Mouse (Mus musculus) thymus, adult 2 months (tissue): Measurements from ENCODE around the gene Trir.

Experiments
- CTCF ChIP-seq: fragments of 200-500 bp; IDR thresholded peaks from 2 replicates; pipeline ENCODE4 v1.5.1; 2012; ENCODE audit warnings: mild to moderate bottlenecking, control low read depth, low read length, moderate library complexity, borderline replicate concordance; ENCODE audit not compliant: control insufficient read depth, poor library complexity, insufficient read depth; ENCODE audit errors: extremely low read depth
- POLR2A ChIP-seq: fragments of 200-500 bp; IDR thresholded peaks from 2 replicates; pipeline ENCODE4 v1.6.1; 2012; ENCODE audit warnings: mild to moderate bottlenecking, low read length, control low read depth, moderate library complexity; ENCODE audit not compliant: control insufficient read depth, poor library complexity, insufficient read depth; ENCODE audit errors: extremely low read depth

GRCm38 (mm10) chr8:85057367-85057766, 30.7 kb downstream of the Trir start:
- no peak for TF ChIP-seq POLR2A
- TF ChIP-seq CTCF, result no peak
